Mouse (Mus musculus) frontal cortex, postnatal 10 days (tissue): ENCODE measurements around the gene Fut9.

Experiments used
- DNase-seq, 2 experiments: peaks; one replicate each; pipeline ENCODE4 v3.0.0; 2022; ENCODE audit warnings: low spot score in 2 of 2, mixed read lengths in 1 of 2

Fut9 gene

DNA sequence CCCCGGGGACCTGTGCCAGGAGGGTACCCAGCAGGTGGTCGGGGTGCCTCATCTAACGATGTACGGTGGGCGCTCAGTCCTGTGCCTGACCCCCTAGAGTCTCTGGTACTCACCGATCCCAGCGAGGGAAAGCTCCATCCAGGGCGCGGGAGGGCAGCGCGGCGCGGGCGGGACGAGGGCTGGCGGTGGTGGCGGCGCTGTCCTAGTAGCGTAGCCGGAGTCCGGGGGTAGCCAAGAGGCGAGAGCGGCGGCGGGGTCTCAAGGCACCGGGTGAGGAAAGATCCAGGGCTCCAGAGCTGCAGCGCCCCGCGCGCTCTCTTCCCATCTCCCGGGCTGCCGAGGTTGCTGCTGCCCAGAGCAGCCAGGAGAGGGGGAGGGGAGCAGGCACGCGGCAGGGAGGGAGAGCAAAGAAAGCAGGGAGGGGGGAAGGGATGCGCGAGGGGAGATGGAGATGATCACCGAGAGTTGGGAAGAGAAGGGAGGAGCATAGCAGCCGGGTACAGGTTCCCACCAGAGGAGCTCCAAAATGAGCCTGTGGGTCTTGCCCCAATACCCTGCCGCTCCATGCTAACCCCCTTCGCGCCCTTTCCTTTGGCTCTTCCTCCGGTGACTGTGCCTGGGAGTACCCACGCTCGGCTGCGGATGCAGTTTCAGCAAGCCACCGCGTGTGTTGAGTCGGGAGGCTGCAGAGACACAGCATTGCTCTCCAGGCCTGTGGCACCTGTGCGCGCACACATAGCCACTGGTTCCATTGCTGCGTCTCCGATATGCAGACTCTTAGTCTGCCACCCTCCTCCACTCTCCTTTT is at the start of gene Fut9:
Gene Fut9, minus strand, starts transcription at position 769 of the 808 bp plus-strand sequence.
- DNase-seq, result peak; percentile 76 to 83

DNA sequence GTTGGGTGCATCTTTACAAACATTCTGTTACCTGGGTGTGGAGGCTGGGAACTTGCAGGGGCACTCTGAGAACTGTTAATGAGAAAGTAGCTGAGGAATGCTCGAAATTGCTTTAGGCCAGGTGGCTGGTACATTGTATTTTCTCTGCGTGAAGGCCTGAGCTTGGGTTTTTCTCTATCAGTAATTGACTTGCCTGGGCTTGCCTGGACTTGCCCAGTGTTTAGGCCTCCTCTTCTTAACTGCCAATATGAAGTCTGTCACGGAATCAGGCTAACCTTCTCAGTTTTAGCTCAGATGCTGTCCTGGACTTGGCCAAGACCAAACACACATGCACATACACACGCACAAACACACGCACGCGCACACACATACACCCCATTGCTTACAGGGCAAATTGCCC is 15.7 kb upstream of the Fut9 start:
- no peak for DNase-seq

- DNase-seq, result no peak
These were observed 13.3 kb upstream of the Fut9 start for GRCm38 (mm10) chr4:25813340-25813739.

DNA sequence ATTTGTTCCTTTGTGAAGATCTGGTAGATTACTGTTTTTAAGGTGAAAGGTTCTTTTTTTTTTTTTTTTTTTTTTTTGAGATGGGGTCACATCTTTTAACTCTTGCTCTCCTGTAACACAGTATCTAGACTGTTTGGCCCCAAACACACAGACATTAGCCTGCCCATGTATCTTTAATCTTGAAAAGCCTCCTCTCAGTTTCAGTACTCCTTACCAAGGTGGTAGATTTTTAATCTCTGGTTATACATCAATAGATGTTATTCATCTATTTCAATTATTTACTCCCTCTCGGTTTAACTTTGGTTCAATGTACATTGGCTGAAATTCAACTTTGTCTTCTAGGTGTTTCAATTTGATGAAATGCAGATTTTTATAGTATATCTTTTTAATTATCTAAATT is 10.0 kb upstream of the Fut9 start:
- no peak for DNase-seq

DNA sequence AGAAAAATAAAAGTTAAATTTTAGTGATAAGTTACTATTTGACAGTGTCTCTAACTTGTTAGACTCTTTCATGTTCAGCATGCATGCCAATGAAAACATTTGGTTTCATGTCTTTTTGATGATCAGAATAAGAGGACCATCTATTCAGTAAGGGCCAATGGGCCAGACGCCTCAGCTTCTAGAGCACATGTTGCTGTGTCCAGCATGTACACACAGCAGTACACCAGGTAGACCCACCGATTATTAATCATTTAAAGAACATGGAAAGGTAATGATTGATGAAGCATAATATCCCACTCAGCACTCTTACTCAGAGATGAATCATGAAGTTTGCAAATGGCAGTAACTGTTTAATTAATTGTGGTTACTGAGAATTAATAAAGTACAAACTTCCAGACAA is 1.7 kb upstream of the Fut9 start:
- no peak for DNase-seq

DNA sequence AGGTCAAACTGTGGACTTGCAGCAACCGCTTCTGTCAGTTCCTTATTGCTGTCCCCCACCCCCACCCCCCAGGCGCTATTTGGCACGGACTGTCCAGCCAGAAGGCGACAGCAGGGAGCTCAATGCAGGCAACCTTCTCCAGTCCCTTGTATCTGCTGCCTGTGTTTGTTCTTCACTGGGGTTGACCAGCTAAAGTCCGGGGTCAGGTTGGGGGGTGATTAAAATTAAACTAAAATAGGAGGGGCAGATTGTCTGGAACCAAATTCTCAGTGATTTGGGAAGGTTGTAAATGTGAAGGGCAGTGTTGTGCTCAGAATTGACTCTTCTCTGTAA is 206 bp upstream of the Fut9 start:
- DNase-seq, result no peak

DNA sequence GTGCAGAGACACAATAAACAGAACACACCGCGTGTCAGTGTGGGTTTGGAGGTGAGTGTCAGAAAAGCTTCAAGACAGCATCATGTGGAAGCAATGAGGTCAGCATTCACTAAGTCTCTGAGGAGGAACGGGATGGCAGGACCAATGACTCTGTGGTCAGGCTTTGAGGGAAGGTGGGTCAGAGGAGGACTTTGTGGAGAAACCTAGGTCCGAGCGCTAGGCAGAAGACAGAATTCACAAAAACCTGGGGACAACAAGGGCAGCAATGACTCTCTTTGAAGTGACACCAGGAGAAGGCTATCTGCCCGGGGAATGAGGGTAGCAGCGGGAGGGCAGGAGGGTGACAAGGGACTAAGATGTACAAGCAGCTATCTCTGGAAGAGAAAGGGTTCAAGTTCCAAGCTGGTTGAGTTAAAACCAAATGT is 981 bp downstream of the Fut9 start:
- no peak for DNase-seq

GRCm38 (mm10) chr4:25798412-25798811 is 1.6 kb downstream of the Fut9 start:
- DNase-seq, result no peak

GRCm38 (mm10) chr4:25796149-25796548 is 3.9 kb downstream of the Fut9 start:
- DNase-seq, result no peak

GRCm38 (mm10) chr4:25785276-25785675 is 14.8 kb downstream of the Fut9 start:
- DNase-seq, result no peak

- DNase-seq, result no peak
These were observed 31.4 kb downstream of the Fut9 start for GRCm38 (mm10) chr4:25768657-25769056.

DNA sequence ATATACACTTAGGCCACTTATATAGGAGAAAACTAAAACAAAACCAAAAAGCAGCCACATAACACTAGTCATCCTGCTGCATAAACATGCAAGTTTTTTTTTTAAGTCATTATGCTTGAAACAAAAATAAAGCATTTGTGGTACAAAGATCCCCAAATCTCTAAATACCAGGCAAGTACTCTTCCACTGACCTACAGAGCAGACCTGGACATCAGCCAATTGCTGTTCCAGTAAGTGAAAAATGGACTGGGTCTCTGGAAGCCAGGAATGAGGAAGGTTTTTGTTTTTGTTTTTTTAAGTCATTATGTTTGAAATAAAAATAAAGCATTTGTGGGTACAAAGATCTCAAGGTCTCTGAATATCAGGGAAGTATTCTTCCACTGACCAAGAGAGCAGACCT is 37.0 kb downstream of the Fut9 start:
- no peak for DNase-seq

DNA sequence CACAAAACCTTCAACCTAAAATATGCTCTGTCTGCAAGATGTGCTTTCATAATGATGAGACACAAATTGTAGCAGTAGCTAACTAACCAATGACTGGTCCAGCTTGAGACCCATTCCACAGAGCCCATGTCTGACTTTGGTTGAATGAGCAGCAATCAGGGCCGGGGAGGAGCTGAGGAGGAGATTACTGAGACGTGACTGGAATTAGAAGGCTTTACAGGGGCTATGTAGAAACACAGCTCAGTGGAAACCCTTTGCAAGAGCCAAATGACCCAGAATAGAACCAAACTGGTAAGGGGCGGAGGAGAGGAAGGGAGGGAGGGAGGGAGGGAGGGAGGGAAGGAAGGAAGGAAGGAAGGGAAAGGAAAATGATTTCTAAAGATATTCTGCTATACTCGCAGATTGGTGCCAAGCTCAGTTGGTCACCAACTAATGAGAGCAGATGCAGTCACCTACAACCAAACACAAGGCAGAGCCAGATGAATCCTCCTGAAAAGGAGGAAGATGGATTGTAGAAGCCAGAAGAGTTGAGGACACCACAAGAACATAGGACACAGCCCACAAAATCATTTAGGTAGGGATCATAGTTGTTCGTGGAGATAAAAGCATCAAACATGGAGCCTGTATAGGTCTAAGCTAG is 42.0 kb downstream of the Fut9 start:
- DNase-seq, result no peak

DNA sequence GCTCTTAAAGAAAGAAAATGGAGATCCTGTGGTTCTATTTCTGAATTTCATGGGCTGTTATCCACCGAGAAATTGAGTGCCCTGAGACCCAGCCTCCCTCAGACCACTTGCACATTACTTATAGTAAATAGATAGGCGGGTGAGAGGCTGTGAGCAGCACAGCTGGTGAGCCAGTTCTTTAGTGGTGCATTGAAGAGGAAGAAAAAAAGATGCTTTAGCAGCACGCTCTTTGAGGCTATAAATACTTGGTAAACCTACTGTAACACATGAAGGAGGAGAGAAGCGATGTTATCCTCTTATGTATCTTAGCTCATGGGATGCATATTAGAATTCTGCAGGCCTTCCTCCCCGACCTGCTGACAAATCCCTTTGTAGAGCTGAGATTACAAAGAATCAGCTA is 58.5 kb downstream of the Fut9 start:
- no peak for DNase-seq

DNA sequence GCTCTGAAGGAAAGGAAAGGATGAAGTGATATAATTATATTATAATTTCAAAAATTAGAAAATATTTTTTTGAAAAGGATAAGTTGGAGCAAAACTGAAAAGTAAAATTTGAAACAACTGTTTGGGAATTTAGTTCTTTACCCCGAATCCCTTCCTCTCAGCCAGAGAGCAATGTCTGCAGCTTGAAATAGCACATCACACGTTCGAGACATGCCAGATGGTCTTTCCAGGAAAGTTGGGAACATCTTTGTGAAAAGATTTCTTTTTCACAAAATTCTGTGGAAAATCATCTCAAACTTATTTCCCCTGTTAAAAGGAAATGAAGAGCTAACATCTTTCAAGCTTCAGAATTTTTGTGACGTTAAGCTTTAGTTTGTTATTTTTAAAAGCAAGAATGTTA is 61.3 kb downstream of the Fut9 start:
- no peak for DNase-seq

- no peak for DNase-seq
These were observed 78.5 kb downstream of the Fut9 start for GRCm38 (mm10) chr4:25721576-25721975.

DNA sequence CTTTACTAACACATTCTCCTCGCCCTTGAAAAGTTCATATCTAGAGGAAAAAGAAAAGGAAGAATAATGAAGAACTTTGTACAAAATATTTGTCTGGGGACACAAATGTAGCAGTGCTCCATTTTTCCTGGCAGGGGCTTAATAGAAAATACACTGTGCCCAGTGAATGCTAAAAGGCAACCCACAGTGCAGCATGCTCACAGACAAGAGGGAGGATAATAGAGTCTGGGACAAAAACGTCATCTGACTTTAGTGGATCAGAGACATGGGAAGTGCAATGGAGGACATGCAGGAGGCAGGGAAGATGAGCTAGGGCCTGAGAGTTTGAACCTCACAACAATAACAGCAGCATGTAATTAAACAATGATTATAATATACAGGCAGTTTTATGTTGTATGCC is 86.1 kb downstream of the Fut9 start:
- no peak for DNase-seq

- no peak for DNase-seq
These were observed 115.1 kb downstream of the Fut9 start for GRCm38 (mm10) chr4:25684976-25685375.

DNA sequence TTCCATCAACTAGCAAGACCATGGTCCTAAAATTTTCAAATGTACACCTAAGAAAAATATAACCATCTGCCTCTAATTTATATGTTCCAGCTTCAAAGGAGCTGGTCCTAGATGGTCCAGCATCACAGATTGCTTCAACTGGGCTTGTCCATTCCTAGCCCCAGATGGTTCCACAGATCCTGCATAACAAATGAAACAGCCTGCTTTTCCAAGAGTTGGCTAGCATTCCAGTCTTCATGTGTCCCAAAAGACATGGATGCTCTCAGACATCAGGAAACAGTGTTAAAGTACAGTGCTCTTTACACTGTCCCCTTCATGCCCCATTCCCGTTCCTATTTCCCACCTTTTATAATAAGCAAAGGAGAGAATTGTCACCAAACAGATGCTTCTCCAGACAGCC is 135.8 kb downstream of the Fut9 start:
- DNase-seq, result no peak

DNA sequence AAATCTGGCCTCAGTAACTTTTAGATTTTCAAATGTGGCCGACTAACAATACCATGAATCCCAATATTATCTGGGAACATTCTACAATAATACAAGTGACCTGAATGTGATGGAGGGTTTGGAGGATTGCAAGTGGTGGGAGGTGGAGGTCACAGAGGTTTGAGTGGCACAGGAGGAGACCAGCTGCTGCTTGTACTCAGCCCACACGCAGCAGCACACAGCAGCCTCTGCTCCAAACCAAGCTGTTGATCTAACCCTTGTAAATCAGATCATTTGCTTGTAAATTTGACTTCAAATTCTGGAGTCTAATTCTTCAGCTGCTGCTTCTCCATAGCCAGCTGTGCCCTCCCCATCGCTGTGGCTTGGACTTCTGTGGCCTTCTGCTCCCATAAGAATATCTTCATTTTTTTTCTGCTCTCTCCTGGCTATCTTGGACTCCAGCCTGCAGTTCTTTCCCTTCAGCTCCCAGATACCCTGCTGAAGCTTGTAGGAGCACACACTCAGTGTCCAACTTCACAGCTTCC is 138.8 kb downstream of the Fut9 start:
- DNase-seq, result no peak

DNA sequence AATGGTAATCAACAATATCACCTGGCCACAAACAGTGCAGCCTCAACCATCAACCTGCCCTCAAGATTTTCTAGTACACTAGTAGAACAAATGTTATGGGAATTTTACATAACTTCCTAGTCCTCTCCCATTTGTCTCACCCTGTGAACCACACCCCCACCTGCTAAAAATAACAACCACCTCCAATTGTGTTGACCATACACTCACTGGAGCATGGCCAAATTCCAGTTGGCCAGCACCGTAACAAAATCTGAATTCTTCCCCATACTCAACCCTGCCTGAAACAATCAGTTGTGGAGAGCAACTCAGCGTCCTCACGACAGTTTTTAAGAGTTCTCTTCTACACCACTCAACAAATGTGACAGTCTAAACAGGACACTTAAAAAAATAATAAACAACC is 141.3 kb downstream of the Fut9 start:
- DNase-seq, result no peak

GRCm38 (mm10) chr4:25651902-25652301 is 148.1 kb downstream of the Fut9 start:
- no peak for DNase-seq

DNA sequence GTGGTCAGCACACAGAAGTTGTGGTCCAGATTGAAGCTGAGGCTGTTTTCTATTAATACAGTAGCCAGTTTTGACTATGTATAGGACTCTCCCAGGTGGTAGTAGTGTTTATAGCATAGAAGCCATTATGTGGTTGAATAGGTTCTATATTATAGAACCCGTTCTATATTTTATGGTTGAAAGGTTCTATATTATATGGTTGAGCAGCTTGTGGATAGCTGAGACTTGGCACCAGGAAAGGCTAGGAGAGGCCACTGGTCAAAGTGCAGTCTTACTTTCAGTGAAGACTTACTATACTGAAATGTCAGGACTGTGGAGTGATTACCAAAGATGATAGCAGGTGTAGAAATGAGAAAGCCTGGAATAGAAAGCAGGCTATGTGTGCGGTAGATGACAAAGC is 151.9 kb downstream of the Fut9 start:
- DNase-seq, result no peak
